Mouse (Mus musculus) cerebral cortex, adult 2 months (tissue): ENCODE measurements around the gene Srpk2.

Experiments
- WGBS: fragments of 180-500 bp; shearing (Covaris S2); methylation state at CpG from one replicate; pipeline ENCODE4 v1.1.7; 2018; 5-methylcytosine and 5-hydroxymethylcytosine counted together

The Srpk2 gene

GRCm38 (mm10) chr5:23604036-23604705 is 80.2 kb downstream of the Srpk2 start:
- WGBS: 78% methylated on average over 7 of the region's 7 CpGs

DNA sequence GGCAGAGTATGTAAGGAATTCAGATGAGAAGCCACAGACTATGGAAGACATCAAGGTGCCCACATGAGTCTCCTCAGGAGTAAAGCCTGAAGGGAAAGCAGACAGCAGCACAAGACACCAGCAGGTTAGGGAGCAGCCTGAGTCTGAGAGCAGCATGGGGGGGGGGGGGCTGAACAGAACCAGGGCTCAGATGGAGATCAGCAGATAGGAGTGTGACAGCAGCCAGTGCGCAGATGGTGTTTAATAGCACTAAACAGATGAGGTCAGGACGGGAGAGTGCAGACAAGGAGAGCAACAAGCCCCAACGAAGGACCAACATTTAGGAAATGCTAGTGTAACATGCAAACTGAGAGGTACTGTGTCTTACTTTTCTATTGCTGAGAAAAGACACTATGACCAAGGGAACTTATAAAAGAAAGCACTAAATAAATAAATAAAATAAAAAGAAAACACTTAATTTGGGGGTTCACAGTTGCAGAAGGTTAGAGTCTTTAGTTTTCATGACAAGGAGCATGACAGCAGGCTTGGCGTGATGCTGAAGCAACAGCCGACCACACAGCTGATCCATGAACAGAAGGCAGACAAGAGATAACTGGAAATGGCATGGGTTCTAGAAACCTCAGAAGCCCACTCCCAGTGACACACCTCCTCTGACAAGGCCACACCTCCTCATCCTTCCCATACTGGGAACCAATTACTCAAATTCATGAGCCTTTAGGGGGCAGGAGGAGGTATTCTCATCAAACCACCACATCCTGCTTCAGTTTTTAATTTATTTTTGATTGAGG is 84.5 kb downstream of the Srpk2 start:
- 48% methylated on average over 5 of the region's 5 CpGs for WGBS

- WGBS: 31% methylated on average over 3 of the region's 3 CpGs
Observed at GRCm38 (mm10) chr5:23599171-23599570, 85.2 kb downstream of the Srpk2 start.

- 19% methylated on average over 12 of the region's 12 CpGs for WGBS
Observed at GRCm38 (mm10) chr5:23598491-23598890, 85.9 kb downstream of the Srpk2 start.

- 68% methylated on average over 1 of the region's 1 CpGs for WGBS
Observed at GRCm38 (mm10) chr5:23597999-23598398, 86.4 kb downstream of the Srpk2 start.

DNA sequence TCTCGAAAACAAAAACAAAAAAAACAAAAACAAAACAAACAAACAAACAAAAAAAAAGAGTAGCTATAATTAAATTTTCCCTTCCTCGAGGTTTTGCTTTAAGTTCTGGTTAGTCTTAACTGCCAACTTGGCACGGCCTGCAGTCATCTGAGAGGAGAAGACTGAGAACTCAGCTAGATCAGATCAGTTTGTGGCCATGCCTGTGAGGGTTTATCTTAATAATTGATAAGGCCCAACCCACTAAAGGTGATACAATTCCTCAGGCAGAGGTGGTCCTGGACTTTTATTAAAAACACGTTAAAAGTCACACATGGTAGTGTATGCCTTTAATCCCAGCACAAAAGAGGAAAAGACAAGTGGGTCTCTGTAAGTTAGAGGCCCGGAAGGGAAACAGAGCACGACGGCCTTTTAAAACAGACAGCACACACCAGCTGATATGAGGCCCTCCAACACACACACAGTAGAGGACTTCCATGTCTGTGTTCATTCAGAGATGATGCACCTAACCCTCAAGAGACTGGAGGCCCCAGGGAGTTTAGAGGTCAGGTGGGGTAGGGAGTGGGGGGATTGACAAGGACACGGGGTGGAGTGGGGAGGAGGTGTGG is 87.1 kb downstream of the Srpk2 start:
- 67% methylated on average over 8 of the region's 8 CpGs for WGBS

GRCm38 (mm10) chr5:23596326-23596965 is 88.0 kb downstream of the Srpk2 start:
- 52% methylated on average over 5 of the region's 5 CpGs for WGBS

GRCm38 (mm10) chr5:23590298-23590697 is 94.1 kb downstream of the Srpk2 start:
- 88% methylated on average over 5 of the region's 5 CpGs for WGBS

GRCm38 (mm10) chr5:23587614-23588013 is 96.8 kb downstream of the Srpk2 start:
- WGBS: 60% methylated on average over 2 of the region's 2 CpGs

DNA sequence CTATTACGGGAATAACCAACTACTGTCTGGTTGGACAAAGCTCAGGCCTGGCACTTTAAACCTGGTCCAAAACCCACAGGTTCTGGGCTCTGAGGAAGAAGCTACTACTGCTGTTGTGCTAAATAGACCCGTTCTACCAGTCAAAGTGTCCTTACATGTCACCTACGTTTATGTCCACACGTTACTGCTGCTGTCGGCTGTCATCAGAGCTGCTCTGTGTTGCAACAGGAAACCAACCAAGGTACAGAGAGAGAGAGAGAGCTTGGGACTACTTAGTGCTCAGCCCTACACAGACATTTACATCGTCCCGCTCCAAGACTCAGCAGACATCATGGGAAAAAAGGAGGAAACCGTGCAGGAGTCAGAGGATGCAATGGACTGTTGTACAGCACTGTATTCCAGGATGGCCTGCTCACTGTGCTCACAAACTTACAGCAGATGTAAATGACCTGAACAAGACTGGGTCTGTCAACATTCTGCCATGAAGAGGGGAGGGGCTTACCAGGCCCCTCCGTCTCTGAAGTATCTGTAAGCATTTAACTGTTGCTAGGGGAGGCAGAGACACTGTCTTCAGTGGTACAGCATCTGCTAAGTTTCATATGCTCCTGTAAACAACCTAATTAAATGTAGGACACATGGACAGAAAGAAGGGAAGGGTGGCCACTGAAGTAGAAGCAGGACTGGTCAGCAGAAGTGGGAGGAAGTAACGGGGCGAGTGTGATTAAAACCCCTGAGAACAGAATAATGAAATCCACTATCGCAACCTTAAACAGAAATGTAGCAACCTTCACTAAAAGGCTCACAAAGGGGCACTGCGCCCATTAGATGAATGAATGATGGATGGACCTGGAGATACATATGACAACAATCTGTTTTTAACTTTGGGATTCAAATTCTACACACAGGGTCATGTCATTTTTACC is 97.6 kb downstream of the Srpk2 start:
- WGBS: 81% methylated on average over 13 of the region's 13 CpGs

DNA sequence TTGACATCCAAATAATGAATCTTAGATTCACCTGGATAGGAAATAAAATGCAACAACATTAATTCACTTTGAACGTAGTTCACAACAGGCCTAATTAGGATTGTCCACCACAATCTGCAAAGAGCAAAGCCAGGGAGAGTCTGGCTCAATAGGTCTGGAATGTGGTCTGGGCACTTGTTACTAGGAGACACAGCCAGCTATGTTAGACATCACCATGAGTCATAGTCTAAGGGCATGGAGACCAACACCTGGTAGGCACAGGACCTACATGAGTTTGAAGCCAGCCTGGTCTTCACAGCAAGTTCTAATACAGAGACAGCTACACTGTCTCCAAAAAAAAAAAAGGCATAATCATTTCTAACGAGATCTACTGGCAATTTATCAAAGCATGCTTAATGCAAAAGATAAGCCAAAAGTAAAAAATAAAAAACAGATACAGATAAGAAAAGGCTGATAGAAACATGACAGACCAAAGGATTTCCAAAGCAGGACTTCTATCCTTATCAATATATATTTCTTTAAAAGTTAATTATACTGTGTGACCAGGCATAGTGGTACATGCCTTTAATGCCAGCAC is 102.8 kb downstream of the Srpk2 start:
- 64% methylated on average over 2 of the region's 2 CpGs for WGBS

GRCm38 (mm10) chr5:23579120-23579880 is 105.1 kb downstream of the Srpk2 start:
- WGBS: 74% methylated on average over 3 of the region's 3 CpGs

- 58% methylated on average over 4 of the region's 4 CpGs for WGBS
Observed at GRCm38 (mm10) chr5:23578322-23578957, 106.0 kb downstream of the Srpk2 start.

- 48% methylated on average over 4 of the region's 4 CpGs for WGBS
Observed at GRCm38 (mm10) chr5:23577847-23578246, 106.6 kb downstream of the Srpk2 start.

DNA sequence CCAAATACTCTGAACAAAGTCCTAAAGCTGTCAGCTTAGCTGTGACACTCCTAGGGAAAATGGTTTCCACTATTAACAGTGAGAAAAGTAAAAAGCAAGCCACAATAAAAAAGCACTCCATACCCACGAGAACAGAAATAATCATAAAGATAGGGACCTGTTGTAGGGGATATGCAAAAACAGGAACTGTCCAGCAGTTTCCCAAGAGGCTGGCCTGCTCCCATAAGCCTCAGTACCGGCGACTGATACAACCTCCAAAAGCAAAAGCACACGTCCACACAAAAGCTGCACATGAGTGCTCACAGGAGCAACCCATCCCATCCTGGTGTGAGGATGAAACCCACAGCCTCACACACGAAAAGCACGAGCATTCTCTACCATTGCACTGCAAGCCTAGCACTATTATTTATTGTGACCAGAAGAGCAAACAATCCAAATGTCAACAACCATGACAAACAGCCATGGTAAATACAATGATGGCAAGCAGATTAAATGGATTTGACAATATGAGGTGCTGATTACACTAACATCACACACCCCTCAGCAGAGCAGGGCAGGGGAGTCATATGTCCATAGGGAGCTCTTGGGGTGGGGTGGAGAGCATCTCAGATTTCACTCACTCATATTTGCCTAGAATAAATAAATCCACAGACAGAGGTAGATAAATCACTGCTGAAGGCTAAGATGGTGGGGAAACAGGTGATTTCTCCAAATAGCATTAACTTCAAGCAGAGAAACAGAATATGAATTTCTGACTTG is 107.9 kb downstream of the Srpk2 start:
- WGBS: 61% methylated on average over 6 of the region's 6 CpGs

DNA sequence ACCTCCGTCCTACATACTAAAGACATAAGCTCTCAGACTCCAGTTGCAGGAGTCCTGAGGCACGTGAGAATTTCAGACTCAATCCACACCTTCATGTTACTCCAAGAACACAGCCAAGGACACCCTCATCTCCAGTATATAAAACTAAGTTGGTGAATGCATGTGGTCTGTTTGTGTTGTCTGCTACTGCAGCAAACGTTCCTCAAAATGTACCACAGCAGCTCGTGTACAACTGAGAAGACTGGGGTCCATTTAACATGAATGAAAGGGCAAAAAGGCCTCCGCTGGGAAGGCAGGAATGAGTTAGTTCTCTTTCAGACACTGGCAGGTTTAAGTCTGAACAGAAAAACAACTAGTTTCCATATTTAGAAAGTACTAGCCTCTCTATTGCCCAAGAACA is 110.5 kb downstream of the Srpk2 start:
- 68% methylated on average over 5 of the region's 5 CpGs for WGBS

DNA sequence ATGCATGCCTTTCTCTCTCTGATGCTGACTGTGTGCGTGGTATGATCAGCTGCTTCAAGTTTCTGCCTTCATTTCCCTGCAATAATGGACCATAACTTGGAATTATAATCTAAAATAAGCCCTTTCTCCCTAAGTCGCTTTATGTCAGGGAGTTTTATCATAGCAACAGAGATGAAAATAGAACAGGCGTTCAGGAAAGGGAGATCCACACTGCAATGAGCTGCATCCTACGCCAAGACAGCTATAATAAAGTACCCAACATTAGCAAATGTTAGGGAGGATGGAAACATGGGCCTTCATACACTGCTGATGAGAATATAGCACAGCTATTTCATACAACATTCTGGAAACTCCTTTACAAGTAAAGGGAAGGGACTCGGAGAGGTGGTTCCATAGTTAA is 116.2 kb downstream of the Srpk2 start:
- WGBS: 52% methylated on average over 5 of the region's 5 CpGs

DNA sequence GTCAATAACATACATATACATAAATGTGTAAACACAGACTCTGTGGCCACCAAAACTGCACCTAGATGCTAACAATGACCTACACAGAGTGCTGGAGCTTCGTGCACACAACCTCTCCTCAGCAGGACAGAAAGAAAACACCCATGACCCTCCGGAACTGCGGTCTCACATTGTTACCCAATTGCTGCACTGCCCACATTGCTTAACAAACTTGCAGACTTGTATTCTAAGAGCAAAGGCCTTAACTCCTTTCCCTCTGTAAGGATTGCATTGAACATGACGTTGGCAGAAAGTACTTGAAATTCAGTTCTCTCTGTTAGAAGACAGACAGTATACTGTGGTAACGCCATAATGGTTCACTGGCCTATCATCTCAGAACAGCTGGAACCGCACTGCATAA is 118.0 kb downstream of the Srpk2 start:
- 80% methylated on average over 6 of the region's 6 CpGs for WGBS
